Mouse (Mus musculus) small intestine, adult 2 months (tissue): ENCODE measurements around the gene Nkiras2.

Experiments used
- CTCF ChIP-seq: fragments of 200-500 bp; IDR thresholded peaks from 2 replicates; pipeline ENCODE4 v1.5.1; 2012; ENCODE audit warnings: low read depth, mild to moderate bottlenecking, control low read depth, inconsistent platforms, low read length, moderate library complexity, mixed read lengths; ENCODE audit not compliant: insufficient replicate concordance, insufficient read length; ENCODE audit errors: extremely low read depth
- POLR2A ChIP-seq: fragments of 200-500 bp; IDR thresholded peaks from 2 replicates; pipeline ENCODE4 v1.6.1; 2012; ENCODE audit warnings: low read depth, mild to moderate bottlenecking, control low read depth, inconsistent platforms, low read length, moderate library complexity

DNA sequence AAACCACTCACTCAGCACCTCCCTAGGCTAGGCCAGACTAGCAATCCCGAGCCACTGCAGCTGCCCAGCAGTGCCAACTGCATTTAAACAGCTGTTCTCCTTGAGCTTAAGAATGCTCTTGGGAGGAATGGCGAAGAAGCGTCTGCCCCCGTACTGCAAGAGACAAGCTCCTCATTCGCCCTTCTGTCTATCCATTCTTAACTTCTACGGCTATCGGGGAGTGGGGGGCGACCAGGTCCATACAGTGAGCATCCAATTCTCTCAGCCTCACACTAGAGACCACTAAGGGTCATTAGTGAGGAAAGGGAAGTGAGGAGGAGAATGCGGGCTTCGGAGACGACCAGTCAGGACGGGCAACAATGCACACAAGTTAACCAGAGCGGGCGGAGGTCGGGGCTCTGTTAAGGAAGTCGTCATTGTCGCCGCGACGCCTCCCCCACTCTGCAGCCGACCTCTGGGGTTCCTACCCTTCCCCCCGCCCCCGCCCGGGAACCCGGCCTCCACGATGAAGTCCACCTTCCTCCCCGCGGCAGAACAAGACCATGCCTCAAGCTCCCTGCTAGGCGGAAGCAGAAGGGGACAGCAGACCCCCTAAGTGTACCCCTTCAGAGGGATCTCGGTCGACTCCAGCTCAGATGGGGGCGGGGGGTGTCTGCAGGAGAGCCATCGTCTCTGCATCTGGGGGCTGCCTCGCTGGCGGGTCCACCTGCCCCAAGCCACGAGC is at the start of gene Nkiras2:
- no peak for TF ChIP-seq CTCF
- TF ChIP-seq POLR2A = no peak
